Mouse (Mus musculus) ES-E14 (cell line): Measurements from ENCODE around the gene Ski. TPM values are rescaled to one million over a fixed set of nuclear protein-coding genes. Genes with fewer than 3 reads are reported as not detected.

ENCODE experiments used
- DNase-seq: peaks from one replicate; pipeline ENCODE4 v3.0.0-alpha.2; 2013; ENCODE audit warnings: low read depth, low spot score
- H3K27ac ChIP-seq: 2 replicates; pipeline ENCODE4 v1.5.1; 2012; ENCODE audit warnings: low read depth, mild to moderate bottlenecking, low read length, moderate library complexity, mixed read lengths; ENCODE audit not compliant: poor library complexity, insufficient read depth, severe bottlenecking
- H3K36me3 ChIP-seq: 2 replicates; pipeline ENCODE4 v1.6.1; 2012; ENCODE audit warnings: mild to moderate bottlenecking, low read length, moderate library complexity, mixed read lengths; ENCODE audit not compliant: control insufficient read depth, poor library complexity, insufficient read depth, severe bottlenecking
- H3K4me1 ChIP-seq, 2 experiments: fragments of 150-350 bp in 1 of 2; sonication (generic) in 1 of 2; 2 replicates each; pipeline ENCODE4 v1.6.1; 2012; ENCODE audit warnings: low read length in 2 of 2, mild to moderate bottlenecking in 1 of 2, mixed read lengths in 1 of 2; ENCODE audit not compliant: control insufficient read depth in 2 of 2, insufficient read depth in 2 of 2, poor library complexity in 1 of 2
- H3K4me3 ChIP-seq, 2 experiments: fragments of 150-350 bp in 1 of 2; sonication (generic) in 1 of 2; 2 replicates each; pipeline ENCODE4 v1.5.1; 2012; ENCODE audit warnings: low read length in 2 of 2, low read depth in 1 of 2, mild to moderate bottlenecking in 1 of 2, mixed read lengths in 1 of 2; ENCODE audit not compliant: insufficient read depth in 1 of 2, poor library complexity in 1 of 2, severe bottlenecking in 1 of 2
- H3K9ac ChIP-seq: 2 replicates; pipeline ENCODE4 v1.6.1; 2012; ENCODE audit warnings: low read depth, mild to moderate bottlenecking, low read length, mixed read lengths; ENCODE audit not compliant: poor library complexity, insufficient read depth, severe bottlenecking
- H3K9me3 ChIP-seq: fragments of 150-350 bp; sonication (generic); 2 replicates; pipeline ENCODE4 v1.6.1; 2012; ENCODE audit warnings: low read depth, mild to moderate bottlenecking, low read length; ENCODE audit not compliant: control insufficient read depth, insufficient read depth
- CHD2 ChIP-seq: IDR thresholded peaks from 2 replicates; pipeline ENCODE4 v1.6.1; 2014; ENCODE audit warnings: mild to moderate bottlenecking, low read depth, low read length, inconsistent platforms
- HCFC1 ChIP-seq: IDR thresholded peaks from 2 replicates; pipeline ENCODE4 v1.6.1; 2012; ENCODE audit warnings: low read length, inconsistent platforms, borderline replicate concordance; ENCODE audit not compliant: insufficient read depth
- MAFK ChIP-seq: IDR thresholded peaks from 2 replicates; pipeline ENCODE4 v1.6.1; 2014; ENCODE audit warnings: mild to moderate bottlenecking, low read depth, low read length, inconsistent platforms; ENCODE audit not compliant: insufficient read depth
- ZC3H11A ChIP-seq: IDR thresholded peaks from 2 replicates; pipeline ENCODE4 v1.6.1; 2012; ENCODE audit warnings: low read depth, mild to moderate bottlenecking, inconsistent platforms, low read length, borderline replicate concordance
- ZNF384 ChIP-seq: IDR thresholded peaks from 2 replicates; pipeline ENCODE4 v1.6.1; 2012; ENCODE audit warnings: low read depth, low read length, inconsistent platforms
- in situ Hi-C, 2 experiments: fragments of 600-800 bp; cut with MboI; formaldehyde crosslinking; loops; one replicate each; pipeline ENCODE4 v1.15.1; 2025; ENCODE audit warnings: low sequenced_read_pairs in 2 of 2, inconsistent platforms in 1 of 2; ENCODE audit not compliant: unreplicated experiment in 2 of 2
- total RNA-seq: library from RNA; depleted of rRNA; stranded (reverse); fragments of 300-350 nt; gene quantifications from 2 replicates; pipeline ENCODE4 v1.2.3, GENCODE M21; 2012; rRNA removed

The Ski gene
- 30.2 and 38.0 TPM in 2 replicates for total RNA-seq

GRCm38 (mm10) chr4:155222552-155222840, at the start of gene Ski:
Gene Ski, minus strand, starts transcription at chr4:155222592.
- no peak for TF ChIP-seq ZC3H11A
- TF ChIP-seq HCFC1 = no peak
- no peak for TF ChIP-seq CHD2
- no peak for TF ChIP-seq ZNF384
- no peaks in the 10 kb centered on the region for H3K9me3 ChIP-seq
- peaks cover 17 to 30% of the 10 kb centered on the region in 2 experiments for H3K4me1 ChIP-seq
- H3K27ac ChIP-seq = no peak within 1 kb of the TSS
- DNase-seq = no peak
- peak within 1 kb of the TSS; percentile 69 to 87 for H3K4me3 ChIP-seq
- in situ Hi-C loops = no loop called here
- H3K36me3 ChIP-seq = peaks cover 9% of the 10 kb centered on the region; the same call in 1 of the 2 replicates
- H3K9ac ChIP-seq = peak within 1 kb of the TSS; percentile 72

GRCm38 (mm10) chr4:155268382-155268781, 46.0 kb upstream of the Ski start:
- no peaks in the 10 kb centered on the region for H3K36me3 ChIP-seq
- no peaks in the 10 kb centered on the region for H3K9me3 ChIP-seq
- no peak overlapping the region for H3K27ac ChIP-seq
- peaks cover 0 to 8% of the 10 kb centered on the region in 2 experiments; a peak in 2 of 4 replicates for H3K4me1 ChIP-seq
- H3K9ac ChIP-seq = no peak overlapping the region
- in situ Hi-C loops = no loop called here
- no peak for TF ChIP-seq MAFK
- TF ChIP-seq ZNF384 = no peak
- TF ChIP-seq HCFC1 = no peak
- no peak for TF ChIP-seq CHD2
- TF ChIP-seq ZC3H11A = no peak
- no peak overlapping the region for H3K4me3 ChIP-seq
- DNase-seq = peak; percentile 36

DNA sequence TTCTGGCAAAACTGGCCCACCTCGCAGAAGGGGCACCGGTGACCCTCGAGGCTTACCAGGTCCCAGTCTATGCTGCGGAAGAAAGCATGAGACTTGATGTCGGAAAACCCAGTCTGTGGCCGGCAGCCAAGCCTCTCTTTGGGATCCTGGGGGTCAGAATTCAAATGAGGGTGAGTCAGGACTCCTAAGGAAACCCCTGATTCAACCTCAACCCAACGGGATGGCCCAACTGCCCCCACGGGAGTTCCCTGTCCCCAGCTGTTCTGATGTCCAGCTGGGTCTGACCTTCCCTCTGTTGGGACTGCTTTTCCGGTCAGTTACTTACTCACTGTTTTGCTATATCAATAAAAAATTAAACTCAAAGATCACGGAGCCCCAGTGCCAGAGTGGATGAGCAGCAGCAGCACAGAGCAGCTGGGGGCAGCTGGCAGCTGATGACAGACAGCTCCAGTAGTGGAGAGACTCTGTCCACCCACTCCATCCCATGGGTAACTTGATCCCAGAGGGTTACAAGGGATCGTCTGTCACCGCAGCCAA, 45.3 kb upstream of the Ski start:
- TF ChIP-seq ZNF384 (no peak), MAFK (no peak)
- in situ Hi-C loops = no loop called here
- Histone ChIP-seq H3K4me3 (no peak overlapping the region), H3K9me3 (no peaks in the 10 kb centered on the region), H3K27ac (no peak overlapping the region), H3K36me3 (no peaks in the 10 kb centered on the region), H3K4me1 (peaks cover 0 to 8% of the 10 kb centered on the region in 2 experiments; a peak in 2 of 4 replicates), H3K9ac (no peak overlapping the region)
- DNase-seq = no peak

DNA sequence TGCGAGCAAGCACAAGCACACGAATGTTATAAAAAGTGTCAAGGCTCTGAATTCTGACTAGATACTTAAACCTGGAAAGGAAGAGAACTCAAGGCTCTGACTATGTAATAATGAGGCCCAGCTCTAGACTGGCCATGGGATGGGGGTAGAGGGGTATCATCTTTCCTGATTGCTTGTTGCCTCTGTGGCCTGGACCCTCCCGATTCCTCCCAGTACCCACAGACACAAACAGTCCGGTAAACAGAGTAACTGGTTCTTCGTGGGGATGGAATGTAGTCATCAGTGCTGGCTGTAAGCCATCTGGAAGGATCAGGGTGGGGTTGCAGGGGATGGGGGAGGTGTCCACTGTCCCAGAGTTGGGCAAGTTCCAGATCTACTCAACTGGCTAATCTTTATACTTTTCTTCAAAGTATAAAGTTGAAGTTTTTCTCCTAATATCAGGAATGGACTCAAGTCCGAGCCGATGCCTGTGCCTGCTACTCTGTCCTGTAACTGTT, 44.7 kb upstream of the Ski start:
- Histone ChIP-seq H3K36me3 (no peaks in the 10 kb centered on the region), H3K9me3 (no peaks in the 10 kb centered on the region), H3K4me1 (peaks cover 0 to 8% of the 10 kb centered on the region in 2 experiments; a peak in 2 of 4 replicates), H3K27ac (no peak overlapping the region), H3K4me3 (no peak overlapping the region), H3K9ac (no peak overlapping the region)
- TF ChIP-seq HCFC1 (no peak), MAFK (no peak), ZC3H11A (no peak)
- DNase-seq = no peak
- in situ Hi-C loops = no loop called here
